26 mouse cellular contexts compared by ENCODE assay signal in genomic region chr8:107578132-107578531, GRCm38 (mm10). TPM values are rescaled to one million over a fixed set of nuclear protein-coding genes. Genes with fewer than 3 reads are reported as not detected.
DNase-seq lines count a peak whose midpoint lies in the region; ATAC-seq and TF ChIP-seq lines count a peak whose summit lies in the region.
"Had no signal": no experiment of that assay in that cellular context is flagged by ENCODE, and none has a peak within 500 bp of the region (broad histone marks: within the 10 kb centered on the region; RNA-seq: fewer than 3 reads in every experiment).

No protein-coding gene starts in this region.

- H3K36me3 ChIP-seq in liver, embryonic 12.5 days, result peaks cover 54% of the 10 kb centered on the region
- peaks cover 36% of the 10 kb centered on the region for H3K36me3 ChIP-seq in liver, postnatal 0 days (replicated peaks; ENCODE audit: insufficient read depth, low read length)

- no peak overlapping the region for H3K4me3 ChIP-seq in liver, embryonic 12.5 days
- no peak overlapping the region for H3K4me3 ChIP-seq in liver, postnatal 0 days (ENCODE audit: low read depth, low read length)
- no peak overlapping the region for H3K4me3 ChIP-seq in bone marrow, adult 2 months (replicated peaks; ENCODE audit: control insufficient read depth, low read depth, low read length)
- no peak overlapping the region for H3K4me3 ChIP-seq in lung, adult 2 months (replicated peaks; ENCODE audit: extremely low read depth, low read depth, low read length)
- H3K4me3 ChIP-seq: erythroblast, embryonic 14.5 days; gastrocnemius, adult 2 months; hindbrain, embryonic 12.5 days; intestine, embryonic 15.5 days; lung, embryonic 15.5 days; midbrain, embryonic 12.5 days; myocyte had no signal

- no peak for DNase-seq in liver, postnatal 0 days
- DNase-seq in lung, adult 2 months, result no peak
- DNase-seq in adrenal gland, postnatal 4 days (ENCODE audit: low spot score in 2 of 2), result no peak
- DNase-seq: adrenal gland, adult 8-10 months; cerebellum, adult 11 months; cerebellum, adult 9-11 months; gastrocnemius, adult 2 months; heart, postnatal 14 days; kidney, adult 2 months; kidney, postnatal 4 days; left cerebral cortex, postnatal 4 days; thymus, postnatal 25 days had no signal

- TF ChIP-seq POLR2A in bone marrow, adult 2 months (IDR thresholded peaks at IDR 0.05; ENCODE audit: borderline replicate concordance, control insufficient read depth, low read depth, low read length), result no peak
- TF ChIP-seq POLR2A in lung, adult 2 months (IDR thresholded peaks at IDR 0.05; ENCODE audit: borderline replicate concordance, extremely low read depth, low read depth, low read length), result no peak

- H3K9ac ChIP-seq in liver, embryonic 12.5 days, result no peak overlapping the region
- no peak overlapping the region for H3K9ac ChIP-seq in liver, postnatal 0 days (replicated peaks)
- H3K9ac ChIP-seq: hindbrain, embryonic 12.5 days; intestine, embryonic 15.5 days; lung, embryonic 15.5 days; midbrain, embryonic 12.5 days had no signal

- no peak for TF ChIP-seq EP300 in liver, postnatal 0 days (IDR thresholded peaks at IDR 0.05; ENCODE audit: low read depth)

- no peak for TF ChIP-seq CTCF in liver, postnatal 0 days (IDR thresholded peaks at IDR 0.05; ENCODE audit: low read depth)
- no peak for TF ChIP-seq CTCF in bone marrow, adult 2 months (IDR thresholded peaks at IDR 0.05; ENCODE audit: control insufficient read depth, insufficient read depth, low read length)
- no peak for TF ChIP-seq CTCF in lung, adult 2 months (IDR thresholded peaks at IDR 0.05; ENCODE audit: insufficient read depth, low read length)

- no peaks in the 10 kb centered on the region for H3K27me3 ChIP-seq in liver, embryonic 12.5 days (replicated peaks)
- no peaks in the 10 kb centered on the region for H3K27me3 ChIP-seq in liver, postnatal 0 days (ENCODE audit: insufficient read depth, low read length)
- H3K27me3 ChIP-seq: CH12.LX; hindbrain, embryonic 12.5 days; intestine, embryonic 15.5 days; lung, embryonic 15.5 days; midbrain, embryonic 12.5 days had no signal

- no peak for ATAC-seq in liver, embryonic 12.5 days
- no peak for ATAC-seq in liver, postnatal 0 days
- peak; percentile 24 to 48; a peak in 3 of 4 replicates for ATAC-seq in hematopoietic stem cell, adult 5-6 weeks (replicated peaks in 1 of 2; ENCODE audit: insufficient read depth in 1 of 2, low FRiP score in 2 of 2, low TSS enrichment in 1 of 2, low read depth in 1 of 2, poor library complexity in 2 of 2, severe bottlenecking in 2 of 2)
- peak; percentile 59 for ATAC-seq in megakaryocyte progenitor cell, adult 5-6 weeks (replicated peaks; ENCODE audit: poor library complexity)
- ATAC-seq: forebrain, embryonic 14.5 days; hindbrain, postnatal 0 days; intestine, embryonic 15.5 days had no signal

- H3K9me3 ChIP-seq in liver, embryonic 12.5 days (replicated peaks), result no peaks in the 10 kb centered on the region
- H3K9me3 ChIP-seq in liver, postnatal 0 days (ENCODE audit: low read length), result no peaks in the 10 kb centered on the region
- H3K9me3 ChIP-seq: hindbrain, embryonic 12.5 days; intestine, embryonic 15.5 days; lung, embryonic 15.5 days; midbrain, embryonic 12.5 days had no signal

- peak overlapping the region; percentile 85 for H3K27ac ChIP-seq in liver, embryonic 12.5 days
- H3K27ac ChIP-seq in liver, postnatal 0 days (ENCODE audit: low read depth), result no peak overlapping the region; the same call in 1 of the 2 replicates
- H3K27ac ChIP-seq in bone marrow, adult 2 months (ENCODE audit: control insufficient read depth, insufficient read depth, low read depth, low read length, poor library complexity), result 0 out of 2 replicates have a peak overlapping the region, but pooled peaks have one; percentile 15
- H3K27ac ChIP-seq: gastrocnemius, adult 2 months; hindbrain, embryonic 12.5 days; hindbrain, postnatal 0 days; intestine, embryonic 15.5 days; kidney, postnatal 0 days; lung, embryonic 15.5 days had no signal

- peak overlapping the region; percentile 44; the same call in 1 of the 2 replicates for H3K4me2 ChIP-seq in liver, embryonic 12.5 days
- H3K4me2 ChIP-seq in liver, postnatal 0 days (ENCODE audit: low read depth, low read length), result no peak overlapping the region
- H3K4me2 ChIP-seq: hindbrain, embryonic 12.5 days; intestine, embryonic 15.5 days; lung, embryonic 15.5 days; midbrain, embryonic 12.5 days had no signal

- peaks cover 25% of the 10 kb centered on the region for H3K4me1 ChIP-seq in liver, embryonic 12.5 days
- peaks cover 4% of the 10 kb centered on the region; the same call in 1 of the 2 replicates for H3K4me1 ChIP-seq in liver, postnatal 0 days (ENCODE audit: insufficient read depth)
- H3K4me1 ChIP-seq in bone marrow, adult 2 months (ENCODE audit: control insufficient read depth, insufficient read depth, low read length), result peaks cover 6% of the 10 kb centered on the region
- H3K4me1 ChIP-seq in lung, adult 2 months (ENCODE audit: control insufficient read depth, insufficient read depth, low read length), result peaks cover 7% of the 10 kb centered on the region

- 40% methylated on average over 8 of the region's 8 CpGs for WGBS in liver, embryonic 12.5 days (ENCODE audit: insufficient replicate concordance)
- 45% methylated on average over 8 of the region's 8 CpGs for WGBS in liver, postnatal 0 days (ENCODE audit: insufficient replicate concordance)
- 10% methylated on average over 8 of the region's 8 CpGs for WGBS in bone marrow, adult 2 months
- 77% methylated on average over 8 of the region's 8 CpGs for WGBS in lung, adult 2 months

RNA-seq across cellular contexts. Expression of gene Psmd7, which starts 10.1 kb away (rescaled TPM):
- polyA plus RNA-seq in liver, embryonic 12.5 days (2016; fragmentation: Nextera tagmentation; extraction: Ambion mirVana), result 248 and 257 TPM in 2 replicates
- polyA plus RNA-seq in liver, postnatal 0 days (2015; fragmentation: Nextera tagmentation; extraction: Ambion mirVana), result 89.8 and 96.5 TPM in 2 replicates
- polyA plus RNA-seq in bone marrow, adult 2 months (2011; ENCODE audit: insufficient read depth, insufficient read length, low replicate concordance, missing spikeins), result 52.1 and 67.1 TPM in 2 replicates
- 86.9 and 130 TPM in 2 replicates for total RNA-seq in hematopoietic stem cell, adult 5-6 weeks (2017)
- 199 and 226 TPM in 2 replicates for total RNA-seq in megakaryocyte progenitor cell, adult 5-6 weeks (2015)
- total RNA-seq in megakaryocyte progenitor cell, adult 5-6 weeks (2017), result 95.6 and 127 TPM in 2 replicates
- polyA plus RNA-seq in lung, adult 2 months (2012; rRNA removed), result 39.2 and 52.2 TPM in 2 replicates
- total RNA-seq in adrenal gland, postnatal 4 days (2021), result 10 to 100 TPM; 87.4 to 89.7 TPM

Comparison
In these comparisons a context has a peak if more than half of its experiments do, and no peak if none do; other contexts are left out.
1. ATAC-seq: peak in hematopoietic stem cell, adult 5-6 weeks (2 of 2) and megakaryocyte progenitor cell, adult 5-6 weeks (single experiment); none in liver, embryonic 12.5 days (single experiment) and liver, postnatal 0 days (single experiment).